Mouse (Mus musculus): ENCODE measurements around the gene Slc38a10.

Slc38a10 gene

GRCm38 (mm10) chr11:120151113-120151494 lies at the start of gene Slc38a10:
TSS of gene Slc38a10 (minus strand) at chr11:120151346.
- DNase-seq (ENCODE audit: low read depth, low spot score), result peak; percentile 99

GRCm38 (mm10) chr11:120200621-120201020 lies 49.5 kb upstream of the Slc38a10 start:
- no peak for DNase-seq (ENCODE audit: low read depth, low spot score)

GRCm38 (mm10) chr11:120199766-120200165 lies 48.6 kb upstream of the Slc38a10 start:
- DNase-seq (ENCODE audit: low read depth, low spot score), result no peak

- DNase-seq (ENCODE audit: low read depth, low spot score), result no peak
These were observed 47.7 kb upstream of the Slc38a10 start for GRCm38 (mm10) chr11:120198831-120199230.

GRCm38 (mm10) chr11:120190526-120191412 lies 39.6 kb upstream of the Slc38a10 start:
- no peak for DNase-seq (ENCODE audit: low read depth, low spot score)

- DNase-seq (ENCODE audit: low read depth, low spot score), result peak; percentile 98
These were observed 38.5 kb upstream of the Slc38a10 start for GRCm38 (mm10) chr11:120189459-120190312.

GRCm38 (mm10) chr11:120188481-120189441 lies 37.6 kb upstream of the Slc38a10 start:
- no peak for DNase-seq (ENCODE audit: low read depth, low spot score)

- DNase-seq (ENCODE audit: low read depth, low spot score), result no peak
These were observed 36.9 kb upstream of the Slc38a10 start for GRCm38 (mm10) chr11:120188102-120188480.

GRCm38 (mm10) chr11:120187236-120188101 lies 36.3 kb upstream of the Slc38a10 start:
- DNase-seq (ENCODE audit: low read depth, low spot score), result no peak

- DNase-seq (ENCODE audit: low read depth, low spot score), result no peak
These were observed 35.7 kb upstream of the Slc38a10 start for GRCm38 (mm10) chr11:120186821-120187235.

GRCm38 (mm10) chr11:120186145-120186740 lies 35.1 kb upstream of the Slc38a10 start:
- no peak for DNase-seq (ENCODE audit: low read depth, low spot score)

GRCm38 (mm10) chr11:120185316-120186141 lies 34.4 kb upstream of the Slc38a10 start:
- no peak for DNase-seq (ENCODE audit: low read depth, low spot score)

- no peak for DNase-seq (ENCODE audit: low read depth, low spot score)
These were observed 33.5 kb upstream of the Slc38a10 start for GRCm38 (mm10) chr11:120184371-120185315.

GRCm38 (mm10) chr11:120183708-120184107 lies 32.6 kb upstream of the Slc38a10 start:
- no peak for DNase-seq (ENCODE audit: low read depth, low spot score)

GRCm38 (mm10) chr11:120183180-120183579 lies 32.0 kb upstream of the Slc38a10 start:
- no peak for DNase-seq (ENCODE audit: low read depth, low spot score)

- DNase-seq (ENCODE audit: low read depth, low spot score), result no peak
These were observed 31.4 kb upstream of the Slc38a10 start for GRCm38 (mm10) chr11:120182396-120183030.

GRCm38 (mm10) chr11:120181379-120181778 lies 30.2 kb upstream of the Slc38a10 start:
- no peak for DNase-seq (ENCODE audit: low read depth, low spot score)
